Mouse (Mus musculus) left cerebral cortex, postnatal 25 days (tissue): ENCODE data around the gene Poldip2. TPM values are rescaled to one million over a fixed set of nuclear protein-coding genes. Genes with fewer than 3 reads are reported as not detected.

ENCODE experiments used
- DNase-seq, 2 experiments: peaks; one replicate each; pipeline ENCODE4 v3.0.0; 2022; ENCODE audit warnings: low spot score in 2 of 2, mixed read lengths in 1 of 2
- intact Hi-C: fragments of 180-260 bp; cut with DNase I; formaldehyde crosslinking; loops from one replicate; pipeline ENCODE4 v1.15.1; 2025
- total RNA-seq, 2 experiments: library from RNA; stranded (reverse); gene quantifications; 2 replicates each; pipeline ENCODE4 v1.2.3; 2021

The Poldip2 gene
- 100 to 1,000 TPM; 104 to 115 TPM for total RNA-seq

DNA sequence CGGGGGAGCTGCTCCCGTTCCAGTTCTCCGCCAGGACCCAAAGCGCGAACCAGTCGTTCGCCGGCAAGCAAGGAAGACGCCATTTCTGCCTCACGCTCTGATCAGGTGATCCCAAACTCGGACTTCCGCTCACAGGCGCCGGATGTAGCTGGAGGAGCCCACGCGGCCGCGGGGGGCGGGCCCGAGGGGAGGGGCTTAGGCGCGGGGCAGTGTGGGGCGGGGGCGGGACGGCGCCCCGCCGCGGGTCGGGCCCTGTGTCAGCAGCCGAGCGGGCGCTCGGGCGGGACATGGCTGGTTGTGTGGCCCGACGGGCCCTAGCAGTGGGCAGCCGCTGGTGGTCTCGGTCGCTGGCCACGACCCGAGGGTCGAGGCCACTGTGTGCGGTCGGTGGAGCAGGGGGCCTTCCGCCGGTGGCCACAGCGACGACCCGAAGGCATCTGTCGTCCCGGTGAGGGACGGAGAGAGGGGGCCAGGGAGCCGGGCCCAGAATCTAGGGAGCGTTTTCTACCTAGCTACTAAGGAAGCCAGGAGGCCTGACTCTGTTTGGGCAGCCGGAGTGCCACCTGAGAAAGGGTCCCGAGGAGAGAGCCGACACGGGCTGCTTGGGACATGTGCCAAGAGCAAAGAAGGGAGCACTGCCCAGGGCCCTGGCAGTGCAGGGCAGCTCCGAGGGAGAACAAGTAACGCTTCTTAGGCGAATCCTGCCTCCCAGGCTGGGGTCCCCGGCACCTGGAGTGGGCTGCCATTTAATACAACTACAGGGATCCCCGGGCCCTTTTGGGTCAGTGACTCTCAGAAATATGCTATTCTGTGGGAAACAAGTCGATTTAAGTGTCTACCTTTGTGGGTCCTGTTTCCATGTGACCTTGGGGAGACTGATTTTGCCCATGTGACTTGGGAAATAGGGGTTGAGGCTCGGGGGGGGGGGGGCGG lies at the start of gene Poldip2, which contains the start of gene Tmem199:
Gene Poldip2 (plus strand): TSS at position 169 of the 933 bp plus-strand sequence.
Gene Tmem199 (minus strand): TSS at position 148 of the 933 bp plus-strand sequence.
- intact Hi-C loops: loop anchor here (1.0 kb wide), 2 partner anchors 15 to 24 kb away; partner anchors contain the start of genes Ift20, Sarm1 and Tnfaip1

GRCm38 (mm10) chr11:78462669-78463068 lies 49.3 kb upstream of the Poldip2 start:
- DNase-seq: no peak
- intact Hi-C loops: no loop called here

More for the DNA sequence above, at the start of gene Poldip2, which contains the start of gene Tmem199:
- peak; percentile 90 to 94 for DNase-seq

DNA sequence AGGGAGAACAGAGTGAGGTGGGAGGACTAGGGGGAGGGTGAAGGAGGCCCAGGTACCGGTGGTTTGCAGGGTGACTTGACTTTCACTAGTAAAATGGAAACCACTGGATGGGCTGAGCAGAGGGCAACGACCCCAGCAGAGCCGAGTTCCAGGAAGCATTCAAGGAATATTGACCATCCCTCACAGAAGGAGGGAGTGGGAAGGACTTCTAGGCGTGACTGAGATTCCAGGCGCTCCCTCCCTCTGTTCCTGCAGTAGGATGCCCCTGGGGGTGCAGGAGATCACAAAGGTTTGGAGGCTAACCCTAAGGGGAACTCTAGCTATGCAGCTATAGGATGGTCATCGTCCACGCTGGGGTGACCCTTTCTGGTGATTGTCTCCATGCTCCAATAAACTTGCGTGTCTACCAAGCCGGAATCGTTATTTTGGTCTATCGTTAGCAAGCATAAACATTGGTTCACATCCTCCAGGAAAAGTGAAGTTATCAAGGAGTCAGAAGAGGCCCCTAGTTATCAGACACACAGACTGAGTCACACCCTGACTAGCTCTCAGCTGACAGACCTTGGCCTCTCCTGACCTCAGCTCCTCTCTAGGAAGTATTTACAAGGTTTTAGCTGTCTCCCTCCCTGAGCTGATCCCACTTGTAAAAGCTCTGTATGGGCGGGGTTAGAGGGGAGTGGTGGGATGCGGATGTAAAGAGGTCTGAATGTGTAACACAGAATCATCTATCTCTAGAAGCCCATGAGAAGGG lies 48.5 kb upstream of the Poldip2 start:
- intact Hi-C loops: no loop called here
- DNase-seq: no peak

GRCm38 (mm10) chr11:78465116-78465515 lies 46.9 kb upstream of the Poldip2 start:
- DNase-seq: no peak
- intact Hi-C loops: no loop called here

- intact Hi-C loops: no loop called here
- peak; percentile 80 to 83 for DNase-seq
These were observed 46.3 kb upstream of the Poldip2 start, which contains the start of gene Slc46a1 for GRCm38 (mm10) chr11:78465568-78466180. Gene Slc46a1, plus strand, starts transcription at chr11:78465697.

- intact Hi-C loops: no loop called here
These were observed 45.6 kb upstream of the Poldip2 start for GRCm38 (mm10) chr11:78466242-78466912.

DNA sequence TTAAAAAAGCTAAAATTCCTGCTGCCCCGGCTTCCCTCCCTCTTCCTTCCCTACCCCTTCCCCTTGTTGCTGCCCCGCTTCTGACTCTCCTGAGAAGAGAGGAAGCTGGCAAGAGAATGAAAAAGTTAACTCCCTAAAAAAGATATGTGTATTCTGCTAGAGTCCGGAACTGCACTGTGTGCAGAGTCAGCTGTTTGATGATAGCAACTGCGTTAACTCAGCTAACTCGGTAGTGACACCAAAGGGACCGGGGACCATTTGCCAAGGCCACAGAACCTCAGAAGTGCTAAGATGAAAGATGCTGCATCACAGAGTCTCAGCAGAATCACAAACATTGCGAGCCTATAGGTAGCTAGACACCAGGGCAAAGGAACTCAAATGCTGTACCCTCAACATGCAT lies 44.5 kb upstream of the Poldip2 start:
- DNase-seq: no peak
- intact Hi-C loops: no loop called here

More at GRCm38 (mm10) chr11:78466242-78466912, 45.6 kb upstream of the Poldip2 start:
- DNase-seq: no peak

DNA sequence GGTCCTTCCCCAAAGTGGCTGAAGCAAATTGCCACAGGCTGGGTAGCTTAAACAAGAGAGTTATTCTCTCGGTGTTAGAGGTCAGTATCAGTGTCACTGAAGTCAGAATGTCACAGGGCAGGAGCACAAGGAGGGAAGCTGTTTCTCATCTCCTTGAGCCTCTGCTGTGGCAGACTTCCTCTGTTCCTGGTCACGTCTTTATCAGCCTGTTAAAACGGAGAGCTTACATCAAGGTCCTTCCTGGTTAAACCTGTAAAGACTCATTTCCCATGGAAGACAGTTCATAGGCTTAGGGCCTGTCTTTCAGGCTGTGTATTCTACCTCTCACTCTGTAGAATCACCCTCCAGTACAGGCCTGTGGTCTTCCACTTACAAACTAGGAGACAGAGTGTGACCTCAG lies 44.1 kb upstream of the Poldip2 start:
- no peak for DNase-seq
- intact Hi-C loops: no loop called here

DNA sequence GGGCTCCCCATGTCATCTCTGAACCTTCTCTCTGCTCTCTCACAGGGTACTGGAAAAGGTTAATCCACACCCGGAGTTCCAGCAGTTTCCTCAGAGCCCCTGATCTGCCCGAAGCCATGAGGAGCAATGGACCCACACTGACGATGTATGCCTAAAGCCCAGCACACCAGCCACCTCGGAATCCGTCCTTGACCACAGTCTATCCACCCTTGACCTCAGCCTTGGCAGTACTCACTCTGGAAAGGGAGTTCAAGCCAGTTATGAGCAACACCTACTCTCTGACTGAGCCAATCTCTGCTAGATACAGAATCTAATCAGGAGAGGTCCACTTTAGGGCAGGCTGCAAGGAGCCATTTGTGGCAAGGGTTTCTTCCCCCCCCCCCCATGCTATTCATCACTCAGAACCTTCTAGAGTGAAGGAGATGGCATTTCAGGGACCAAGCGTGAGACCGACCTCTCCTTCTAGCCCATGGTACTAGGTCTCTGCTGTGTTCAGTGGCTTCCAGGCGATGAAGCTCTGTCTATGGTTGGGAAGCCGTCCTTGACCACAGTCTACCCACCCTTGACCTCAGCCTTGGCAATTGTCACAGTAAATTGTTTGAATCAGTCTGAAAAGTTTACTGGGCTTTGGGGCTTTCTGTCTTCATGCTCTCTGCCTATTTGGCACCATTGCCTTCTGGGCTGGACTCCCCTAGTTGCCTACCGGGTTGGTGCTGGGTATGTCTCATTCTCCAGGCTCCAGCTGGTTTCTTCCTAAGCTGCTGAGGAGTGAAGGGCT lies 40.5 kb upstream of the Poldip2 start:
- intact Hi-C loops: no loop called here

GRCm38 (mm10) chr11:78475289-78475688 lies 36.7 kb upstream of the Poldip2 start:
- DNase-seq: no peak
- intact Hi-C loops: no loop called here

More for the DNA sequence above, 40.5 kb upstream of the Poldip2 start:
- DNase-seq: no peak

- intact Hi-C loops: no loop called here
- no peak for DNase-seq
These were observed 28.4 kb upstream of the Poldip2 start for GRCm38 (mm10) chr11:78483639-78484038.

GRCm38 (mm10) chr11:78488168-78488567 lies 23.8 kb upstream of the Poldip2 start:
- intact Hi-C loops: no loop called here
- DNase-seq: peak; percentile 75

DNA sequence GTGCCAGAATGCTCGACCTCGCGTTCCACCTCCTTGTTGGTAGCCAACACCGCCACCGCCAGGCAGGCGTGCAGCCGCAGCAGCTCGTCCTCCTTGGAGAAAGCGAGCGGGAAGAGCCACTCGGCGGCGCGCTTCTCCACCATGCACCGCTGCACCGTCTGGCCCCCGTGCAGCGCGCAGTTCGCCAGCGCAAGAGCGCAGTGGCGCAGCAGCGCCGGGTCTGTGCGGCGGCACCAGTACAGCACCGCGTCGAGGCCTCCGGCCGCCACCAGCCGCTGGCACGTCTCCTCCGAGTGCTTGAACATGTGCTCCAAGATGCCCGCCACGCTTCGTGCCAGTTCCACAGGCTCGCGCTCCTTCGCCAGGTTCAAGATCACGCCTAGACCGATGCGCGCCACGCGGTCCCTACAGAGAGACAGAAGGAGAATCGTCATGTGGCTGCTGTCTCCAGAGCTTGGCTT lies 21.2 kb upstream of the Poldip2 start:
- peak; percentile 63 to 64 for DNase-seq
- intact Hi-C loops: no loop called here

GRCm38 (mm10) chr11:78495904-78496303 lies 16.1 kb upstream of the Poldip2 start:
- intact Hi-C loops: no loop called here
- DNase-seq: no peak

DNA sequence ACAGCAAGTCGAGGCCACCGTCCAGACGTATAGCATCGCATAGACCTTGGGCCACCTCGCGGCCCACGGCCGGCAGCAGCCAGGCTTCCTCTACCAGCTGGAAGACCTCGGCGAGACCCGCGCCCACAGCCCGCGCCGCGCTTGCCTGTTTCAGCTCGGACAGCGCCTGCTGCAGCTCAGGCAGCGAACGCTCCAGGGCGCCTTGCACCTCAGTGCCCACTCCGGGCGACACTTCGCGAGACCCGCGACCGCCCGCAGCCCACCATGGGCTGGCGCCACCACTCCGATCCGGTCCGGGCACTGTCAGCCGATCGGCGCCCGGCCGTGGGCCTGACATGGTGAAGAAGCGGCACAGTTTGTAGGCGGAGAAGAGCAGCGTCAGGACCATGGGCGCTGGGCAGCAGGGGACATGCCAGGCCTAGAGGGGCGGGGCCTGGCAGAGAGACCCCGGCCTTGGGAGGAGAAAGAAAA lies 14.9 kb upstream of the Poldip2 start:
- intact Hi-C loops: loop anchor here (1.0 kb wide), 1 partner anchor 15 kb away; the partner anchor contains the start of genes Poldip2 and Tmem199
- peak; percentile 46 to 66 for DNase-seq

DNA sequence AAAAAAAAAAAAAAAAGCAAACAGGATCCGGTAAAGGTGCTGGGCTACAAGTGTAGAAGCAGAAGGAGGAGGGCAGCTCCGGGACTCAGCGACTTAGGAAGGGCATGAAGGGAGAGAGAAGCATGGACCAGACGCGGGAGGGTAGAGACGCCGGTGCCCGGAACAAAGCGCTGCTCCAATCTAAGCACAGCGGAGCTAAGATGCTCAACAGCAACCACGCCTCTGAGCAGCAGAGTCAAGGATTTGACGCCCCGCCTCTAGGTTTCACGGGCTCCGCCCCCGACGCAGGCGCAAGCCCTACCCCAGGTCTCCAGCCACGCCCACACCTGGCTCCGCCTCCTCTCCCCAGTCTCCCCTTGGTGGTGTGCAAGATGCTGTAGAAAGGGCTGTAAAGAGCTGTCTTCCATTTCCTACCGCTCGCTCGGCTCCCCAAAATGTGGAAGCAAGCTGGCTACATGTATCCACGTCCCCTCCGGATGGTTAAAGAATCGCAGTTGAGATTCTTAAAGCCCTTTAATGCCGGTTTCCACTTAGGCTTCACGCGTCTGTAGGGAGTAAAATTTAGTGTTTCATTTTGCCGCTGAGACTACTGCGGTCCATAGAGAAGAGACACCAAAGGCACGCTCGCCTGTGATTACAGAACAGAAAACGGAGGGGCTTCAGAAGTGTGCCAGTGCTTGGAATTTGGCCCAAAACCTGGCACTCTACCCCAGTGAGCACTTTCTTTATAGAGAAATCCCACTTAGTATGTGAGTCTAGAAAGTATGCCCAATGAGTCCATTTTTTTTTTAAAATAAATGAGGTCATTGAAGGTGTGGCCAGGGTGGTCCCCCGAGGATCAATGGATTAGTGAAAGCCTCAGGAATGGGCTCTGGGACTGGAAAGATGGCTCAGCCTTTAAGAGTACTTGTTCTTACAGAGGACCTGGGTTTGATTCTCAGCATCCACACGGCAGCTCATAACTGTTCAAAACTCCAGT lies 14.2 kb upstream of the Poldip2 start, which contains the start of gene Sarm1:
Gene Sarm1 (minus strand): TSS at position 211 of the 979 bp plus-strand sequence.
- DNase-seq: peak; percentile 93 to 98
- intact Hi-C loops: loop anchor here (1.0 kb wide), 1 partner anchor 14 kb away; the partner anchor contains the start of genes Poldip2 and Tmem199

DNA sequence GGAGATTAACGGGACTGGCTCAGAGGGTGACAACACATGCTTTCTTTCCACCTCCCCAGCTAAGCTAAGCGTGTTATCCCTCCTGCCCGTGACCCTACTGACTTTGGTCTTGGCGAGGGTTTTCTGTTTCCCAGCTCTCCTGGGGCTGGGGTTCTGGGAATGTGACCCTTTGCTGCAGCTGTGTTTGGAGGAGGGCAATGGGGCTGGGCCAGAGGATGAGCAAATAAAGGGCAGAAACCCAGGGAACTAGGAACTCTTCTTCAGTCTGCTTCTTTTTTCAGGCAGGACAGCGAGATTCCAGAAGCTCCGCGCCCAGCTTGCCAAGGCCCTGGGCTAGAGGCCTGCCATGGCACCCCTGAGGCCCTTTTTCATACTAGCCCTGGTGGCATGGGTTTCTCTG lies 13.0 kb upstream of the Poldip2 start, which contains the start of gene Vtn:
Gene Vtn (plus strand): TSS at position 88 of the 400 bp plus-strand sequence.
- intact Hi-C loops: no loop called here
- DNase-seq: no peak
